Mouse (Mus musculus): ENCODE measurements around the gene Srsf12. TPM values are rescaled to one million over a fixed set of nuclear protein-coding genes. Genes with fewer than 3 reads are reported as not detected.

The Srsf12 gene
- polyA plus RNA-seq, 1 experiment, result 0.06 TPM

DNA sequence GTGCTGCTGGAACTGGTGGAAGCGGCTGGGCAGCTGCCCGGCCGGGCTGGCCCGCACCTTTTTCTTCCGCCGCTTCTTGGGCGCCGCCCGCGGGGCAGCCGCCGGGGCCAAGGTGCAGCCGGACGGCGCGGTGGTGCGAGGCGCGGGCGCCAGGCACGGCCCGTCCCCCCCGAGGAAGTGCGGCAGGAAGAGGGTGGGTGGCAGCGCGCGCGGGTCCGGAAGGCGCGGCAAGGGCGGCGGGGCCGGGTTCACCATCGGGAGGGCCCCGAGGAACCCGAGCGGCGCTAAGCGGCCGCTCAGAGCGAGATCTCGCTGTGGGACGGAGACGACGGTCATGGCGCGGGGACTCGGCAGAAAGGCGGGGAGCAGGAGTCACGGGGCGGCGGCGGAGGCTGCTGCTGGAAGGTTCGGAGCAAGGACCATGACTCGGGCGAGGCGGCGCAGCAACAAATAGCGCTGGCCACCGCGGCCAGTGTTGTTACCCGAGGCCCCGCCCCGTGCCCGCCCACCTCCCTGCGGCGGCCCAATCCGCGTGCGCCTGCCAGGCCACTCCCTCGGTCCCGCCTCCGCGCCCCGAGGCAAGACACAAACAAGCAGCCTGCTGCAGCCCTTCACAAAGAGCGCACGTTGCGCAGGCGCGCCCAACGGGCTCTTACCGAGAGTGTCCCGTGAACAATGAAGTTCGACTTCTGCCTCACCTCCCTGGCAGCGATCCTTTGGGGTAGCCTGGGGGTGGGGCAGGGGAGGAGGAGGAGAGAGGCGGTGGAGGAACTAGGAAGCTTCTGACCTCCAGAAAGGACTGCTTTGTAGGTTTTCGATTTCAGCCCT is 39.5 kb downstream of the Srsf12 start:
- peaks cover 3% of the 10 kb centered on the region for H3K4me1 ChIP-seq (ENCODE audit: control insufficient read depth, insufficient read depth, low read length)
- DNase-seq, result peak; percentile 95
- peak; percentile 96 for TF ChIP-seq POLR2A (IDR thresholded peaks at IDR 0.05; ENCODE audit: borderline replicate concordance, extremely low read depth, low read depth, low read length)
- no peak for TF ChIP-seq CTCF (IDR thresholded peaks at IDR 0.05; ENCODE audit: insufficient read depth, low read length)
- under 1% methylated on average over 88 of the region's 88 CpGs for WGBS
- peak overlapping the region; percentile 97 for H3K4me3 ChIP-seq (replicated peaks; ENCODE audit: extremely low read depth, low read depth, low read length)

GRCm38 (mm10) chr4:33248915-33249314 is 40.1 kb downstream of the Srsf12 start:
- no peak for TF ChIP-seq CTCF (IDR thresholded peaks at IDR 0.05; ENCODE audit: insufficient read depth, low read length)
- TF ChIP-seq POLR2A (IDR thresholded peaks at IDR 0.05; ENCODE audit: borderline replicate concordance, extremely low read depth, low read depth, low read length), result no peak
- no peak for DNase-seq
- H3K4me1 ChIP-seq (ENCODE audit: control insufficient read depth, insufficient read depth, low read length), result peaks cover 3% of the 10 kb centered on the region
- 4% methylated on average over 4 of the region's 4 CpGs for WGBS
- peak overlapping the region; percentile 71 for H3K4me3 ChIP-seq (replicated peaks; ENCODE audit: extremely low read depth, low read depth, low read length)

DNA sequence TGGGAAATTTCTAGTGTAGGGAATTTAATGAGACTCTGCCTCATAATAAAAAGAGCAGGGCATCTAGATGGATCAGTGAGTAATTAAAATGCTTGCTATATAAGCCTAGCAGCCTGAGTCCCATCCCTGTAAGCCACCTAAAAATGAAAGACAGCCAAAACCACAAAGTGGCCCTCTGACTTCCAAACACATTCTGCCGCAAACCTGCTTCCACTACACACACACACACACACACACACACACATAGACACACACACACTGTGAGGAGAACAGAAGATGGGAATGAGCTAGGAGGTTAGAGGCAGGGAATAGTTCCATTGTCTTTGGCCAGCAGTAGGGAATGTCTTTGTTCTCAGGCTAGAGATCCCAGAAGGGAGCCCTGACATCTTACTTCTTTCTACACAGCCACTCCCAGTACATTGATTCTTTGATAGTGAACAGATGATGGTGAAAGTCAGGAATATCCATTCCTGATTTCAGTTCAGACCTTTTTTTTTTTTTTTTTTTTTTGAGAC is 41.0 kb downstream of the Srsf12 start:
- TF ChIP-seq CTCF (IDR thresholded peaks at IDR 0.05; ENCODE audit: insufficient read depth, low read length) (no peak), POLR2A (IDR thresholded peaks at IDR 0.05; ENCODE audit: borderline replicate concordance, extremely low read depth, low read depth, low read length) (no peak)
- WGBS, result 89% methylated on average over 1 of the region's 1 CpGs

GRCm38 (mm10) chr4:33250867-33251266 is 42.1 kb downstream of the Srsf12 start:
- H3K4me3 ChIP-seq (replicated peaks; ENCODE audit: extremely low read depth, low read depth, low read length), result no peak overlapping the region
- WGBS, result 79% methylated on average over 2 of the region's 2 CpGs
- peaks cover 2% of the 10 kb centered on the region; the same call in 1 of the 2 replicates for H3K4me1 ChIP-seq (ENCODE audit: control insufficient read depth, insufficient read depth, low read length)
- DNase-seq, result no peak
- TF ChIP-seq POLR2A (IDR thresholded peaks at IDR 0.05; ENCODE audit: borderline replicate concordance, extremely low read depth, low read depth, low read length) (no peak), CTCF (IDR thresholded peaks at IDR 0.05; ENCODE audit: insufficient read depth, low read length) (no peak)

More for the DNA sequence above, 41.0 kb downstream of the Srsf12 start:
- DNase-seq, result no peak
- peaks cover 3% of the 10 kb centered on the region for H3K4me1 ChIP-seq (ENCODE audit: control insufficient read depth, insufficient read depth, low read length)
- H3K4me3 ChIP-seq (replicated peaks; ENCODE audit: extremely low read depth, low read depth, low read length), result no peak overlapping the region

DNA sequence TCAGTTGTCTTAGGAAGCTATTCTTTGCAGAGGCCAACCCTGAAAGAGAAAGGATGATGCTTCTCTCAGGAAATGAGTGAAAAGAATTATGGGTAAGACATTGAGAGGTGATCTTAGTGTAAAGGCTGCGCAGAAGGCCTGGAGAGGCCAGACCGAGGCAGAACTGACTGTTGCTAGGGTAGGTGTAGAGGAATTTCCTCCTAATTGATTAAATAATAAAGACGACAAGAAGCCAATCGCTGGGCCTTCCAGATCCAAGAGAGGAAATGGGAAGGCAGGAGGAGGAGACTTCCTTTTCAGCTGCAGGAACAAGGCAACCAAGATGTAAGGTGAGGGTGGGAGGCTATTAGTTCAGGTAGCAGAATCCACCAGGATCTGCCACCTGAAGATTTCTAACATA is 45.9 kb downstream of the Srsf12 start:
- no peak for TF ChIP-seq CTCF (IDR thresholded peaks at IDR 0.05; ENCODE audit: insufficient read depth, low read length)
- no peak for TF ChIP-seq POLR2A (IDR thresholded peaks at IDR 0.05; ENCODE audit: borderline replicate concordance, extremely low read depth, low read depth, low read length)
- WGBS, result 70% methylated on average over 4 of the region's 4 CpGs
- no peak overlapping the region for H3K4me3 ChIP-seq (replicated peaks; ENCODE audit: extremely low read depth, low read depth, low read length)
- no peak for DNase-seq
- H3K4me1 ChIP-seq (ENCODE audit: control insufficient read depth, insufficient read depth, low read length), result no peaks in the 10 kb centered on the region

DNA sequence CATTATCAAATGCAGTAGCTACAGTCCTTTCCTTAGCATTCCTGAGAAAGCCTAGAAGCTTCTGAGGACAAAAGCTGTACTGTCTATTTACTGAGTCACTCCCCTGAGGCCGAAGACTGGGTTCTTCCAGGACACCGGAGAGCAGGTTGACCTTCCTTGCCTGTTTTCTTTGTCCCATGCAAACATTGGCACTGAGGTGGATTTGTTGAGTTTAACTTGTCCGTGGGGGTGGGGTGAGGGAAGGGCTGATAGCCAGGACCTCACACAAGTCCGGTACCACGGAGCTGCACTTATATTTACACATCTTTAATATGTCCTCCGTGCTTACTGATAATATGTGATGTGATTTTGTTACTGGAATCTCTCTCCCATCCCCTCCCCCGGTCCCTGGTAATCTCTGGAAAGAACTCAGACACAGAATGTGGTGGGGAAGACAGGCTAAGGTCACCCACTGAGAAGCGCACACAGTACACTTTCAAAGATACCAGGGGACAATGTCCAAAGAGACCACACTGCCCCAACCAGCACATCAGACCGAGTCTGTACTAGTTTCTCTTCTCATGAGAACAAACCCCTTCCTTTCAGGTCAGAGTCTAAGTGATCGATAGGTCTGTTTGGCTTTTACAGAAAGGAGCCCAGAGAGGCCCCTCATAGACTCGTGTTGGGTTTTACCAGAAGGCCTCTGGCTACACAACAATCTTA is 48.6 kb downstream of the Srsf12 start:
- DNase-seq, result no peak
- TF ChIP-seq POLR2A (IDR thresholded peaks at IDR 0.05; ENCODE audit: borderline replicate concordance, extremely low read depth, low read depth, low read length), result no peak
- TF ChIP-seq CTCF (IDR thresholded peaks at IDR 0.05; ENCODE audit: insufficient read depth, low read length), result no peak
- WGBS, result 61% methylated on average over 11 of the region's 11 CpGs
- no peak overlapping the region for H3K4me3 ChIP-seq (replicated peaks; ENCODE audit: extremely low read depth, low read depth, low read length)
- H3K4me1 ChIP-seq (ENCODE audit: control insufficient read depth, insufficient read depth, low read length), result peaks cover 9% of the 10 kb centered on the region

GRCm38 (mm10) chr4:33260311-33260710 is 51.5 kb downstream of the Srsf12 start:
- DNase-seq, result no peak
- no peak overlapping the region for H3K4me3 ChIP-seq (replicated peaks; ENCODE audit: extremely low read depth, low read depth, low read length)
- TF ChIP-seq CTCF (IDR thresholded peaks at IDR 0.05; ENCODE audit: insufficient read depth, low read length) (no peak), POLR2A (IDR thresholded peaks at IDR 0.05; ENCODE audit: borderline replicate concordance, extremely low read depth, low read depth, low read length) (no peak)
- peaks cover 9% of the 10 kb centered on the region for H3K4me1 ChIP-seq (ENCODE audit: control insufficient read depth, insufficient read depth, low read length)

GRCm38 (mm10) chr4:33261311-33261753 is 52.5 kb downstream of the Srsf12 start:
- peak overlapping the region; percentile 31 for H3K4me3 ChIP-seq (replicated peaks; ENCODE audit: extremely low read depth, low read depth, low read length)
- H3K4me1 ChIP-seq (ENCODE audit: control insufficient read depth, insufficient read depth, low read length), result peaks cover 9% of the 10 kb centered on the region
- DNase-seq, result peak; percentile 91
- WGBS, result 3% methylated on average over 7 of the region's 7 CpGs
- TF ChIP-seq CTCF (IDR thresholded peaks at IDR 0.05; ENCODE audit: insufficient read depth, low read length), result no peak
- TF ChIP-seq POLR2A (IDR thresholded peaks at IDR 0.05; ENCODE audit: borderline replicate concordance, extremely low read depth, low read depth, low read length), result no peak

GRCm38 (mm10) chr4:33262897-33263296 is 54.1 kb downstream of the Srsf12 start:
- H3K4me3 ChIP-seq (replicated peaks; ENCODE audit: extremely low read depth, low read depth, low read length), result no peak overlapping the region
- no peak for DNase-seq
- TF ChIP-seq CTCF (IDR thresholded peaks at IDR 0.05; ENCODE audit: insufficient read depth, low read length), result no peak
- no peak for TF ChIP-seq POLR2A (IDR thresholded peaks at IDR 0.05; ENCODE audit: borderline replicate concordance, extremely low read depth, low read depth, low read length)
- peaks cover 9% of the 10 kb centered on the region for H3K4me1 ChIP-seq (ENCODE audit: control insufficient read depth, insufficient read depth, low read length)
- 97% methylated on average over 1 of the region's 1 CpGs for WGBS

Measured in lung, adult 2 months (tissue).